ENCODE assay signal across 24 mouse cellular contexts in genomic region chr5:96386138-96386933, GRCm38 (mm10). TPM values are rescaled to one million over a fixed set of nuclear protein-coding genes. Genes with fewer than 3 reads are reported as not detected.
A peak's percentile ranks its signal among the peaks of the same experiment; 100 is the strongest.
DNase-seq lines count a peak whose midpoint lies in the region; ATAC-seq lines count a peak whose summit lies in the region.
"Had no signal": no experiment of that assay in that cellular context is flagged by ENCODE, and none has a peak within 500 bp of the region (broad histone marks: within the 10 kb centered on the region; RNA-seq: fewer than 3 reads in every experiment).

No protein-coding gene starts in this region.

- no peak overlapping the region for H3K4me2 ChIP-seq in forebrain, embryonic 13.5 days
- no peak overlapping the region; the same call in 1 of the 2 replicates for H3K4me2 ChIP-seq in hindbrain, embryonic 14.5 days (replicated peaks)
- 0 out of 2 replicates have a peak overlapping the region, but pooled peaks have one; percentile 5 for H3K4me2 ChIP-seq in midbrain, embryonic 16.5 days (ENCODE audit: low read length)
- H3K4me2 ChIP-seq: heart, embryonic 13.5 days; stomach, embryonic 15.5 days had no signal

- H3K4me3 ChIP-seq in forebrain, embryonic 13.5 days = no peak overlapping the region
- H3K4me3 ChIP-seq in hindbrain, embryonic 14.5 days (replicated peaks; ENCODE audit: low read length) = no peak overlapping the region
- H3K4me3 ChIP-seq in midbrain, embryonic 16.5 days (ENCODE audit: low read depth, low read length) = no peak overlapping the region
- H3K4me3 ChIP-seq: heart, embryonic 13.5 days; limb, embryonic 10.5 days; stomach, embryonic 15.5 days had no signal

- H3K4me1 ChIP-seq in forebrain, embryonic 13.5 days = peaks cover 12% of the 10 kb centered on the region
- peaks cover 9% of the 10 kb centered on the region; the same call in 1 of the 2 replicates for H3K4me1 ChIP-seq in hindbrain, embryonic 14.5 days (replicated peaks; ENCODE audit: control insufficient read depth, insufficient read depth, low read length)
- peaks cover 2% of the 10 kb centered on the region; the same call in 1 of the 2 replicates for H3K4me1 ChIP-seq in midbrain, embryonic 16.5 days (ENCODE audit: control insufficient read depth, insufficient read depth, low read length)
- H3K4me1 ChIP-seq: heart, embryonic 13.5 days; limb, embryonic 10.5 days; stomach, embryonic 15.5 days had no signal

- H3K9me3 ChIP-seq in forebrain, embryonic 13.5 days (replicated peaks) = no peaks in the 10 kb centered on the region
- no peaks in the 10 kb centered on the region for H3K9me3 ChIP-seq in hindbrain, embryonic 14.5 days (ENCODE audit: control insufficient read depth, low read length)
- H3K9me3 ChIP-seq in midbrain, embryonic 16.5 days (replicated peaks; ENCODE audit: control insufficient read depth, low read length, poor library complexity, severe bottlenecking) = no peaks in the 10 kb centered on the region
- H3K9me3 ChIP-seq: limb, embryonic 10.5 days; stomach, embryonic 15.5 days had no signal

- no peak overlapping the region for H3K27ac ChIP-seq in forebrain, embryonic 13.5 days
- H3K27ac ChIP-seq in hindbrain, embryonic 14.5 days = no peak overlapping the region
- no peak overlapping the region for H3K27ac ChIP-seq in midbrain, embryonic 16.5 days (ENCODE audit: low read length)
- H3K27ac ChIP-seq: heart, embryonic 13.5 days; limb, embryonic 10.5 days; stomach, embryonic 15.5 days had no signal

- peak; percentile 11 for DNase-seq in heart, adult 11 months
- DNase-seq in heart, adult 9 months (ENCODE audit: low spot score in 2 of 2) = no peak
- DNase-seq in hindbrain, embryonic 14.5 days (ENCODE audit: low spot score) = no peak
- DNase-seq in frontal cortex, postnatal 36 days (ENCODE audit: low spot score in 2 of 2) = no peak
- DNase-seq in adrenal gland, postnatal 4 days (ENCODE audit: low spot score in 2 of 2) = no peak
- DNase-seq: adrenal gland, postnatal 14 days; cerebellum, adult 9-10 months; gastrocnemius, postnatal 14 days; heart, adult 18-20 months; heart, postnatal 14 days; kidney, adult 11 months; kidney, postnatal 4 days; lung, postnatal 10 days; right cerebral cortex, adult 18-20 months; right cerebral cortex, postnatal 4 days; thymus, postnatal 36 days had no signal

- peaks cover 6% of the 10 kb centered on the region; the same call in 1 of the 2 replicates for H3K36me3 ChIP-seq in forebrain, embryonic 13.5 days (ENCODE audit: poor library complexity, severe bottlenecking)
- no peaks in the 10 kb centered on the region for H3K36me3 ChIP-seq in hindbrain, embryonic 14.5 days (replicated peaks; ENCODE audit: control insufficient read depth, insufficient read depth)
- no peaks in the 10 kb centered on the region for H3K36me3 ChIP-seq in midbrain, embryonic 16.5 days (ENCODE audit: control insufficient read depth, insufficient read depth, low read length)
- H3K36me3 ChIP-seq: limb, embryonic 10.5 days; stomach, embryonic 15.5 days had no signal

- 34% methylated on average over 15 of the region's 15 CpGs for WGBS in forebrain, embryonic 13.5 days
- WGBS in hindbrain, embryonic 14.5 days = 39% methylated on average over 15 of the region's 15 CpGs
- WGBS in midbrain, embryonic 16.5 days = 28% methylated on average over 15 of the region's 15 CpGs

- ATAC-seq in forebrain, embryonic 13.5 days = peak; percentile 59
- 0 out of 2 replicates have a peak, but pooled peaks have one; percentile 43 for ATAC-seq in hindbrain, embryonic 14.5 days (ENCODE audit: low FRiP score)
- peak; percentile 64 for ATAC-seq in midbrain, embryonic 16.5 days
- ATAC-seq in megakaryocyte, adult 5-6 weeks (ENCODE audit: poor library complexity, severe bottlenecking) = no peak
- ATAC-seq: CD4-positive, CD25-positive, alpha-beta regulatory T cell, adult 4 months had no signal

- H3K9ac ChIP-seq in forebrain, embryonic 13.5 days = no peak overlapping the region
- H3K9ac ChIP-seq in hindbrain, embryonic 14.5 days = no peak overlapping the region
- no peak overlapping the region for H3K9ac ChIP-seq in midbrain, embryonic 16.5 days (ENCODE audit: low read depth, low read length)
- H3K9ac ChIP-seq: heart, embryonic 13.5 days; stomach, embryonic 15.5 days had no signal

- H3K27me3 ChIP-seq in forebrain, embryonic 13.5 days = no peaks in the 10 kb centered on the region
- no peaks in the 10 kb centered on the region for H3K27me3 ChIP-seq in hindbrain, embryonic 14.5 days (ENCODE audit: control insufficient read depth, insufficient read depth, low read length)
- H3K27me3 ChIP-seq in midbrain, embryonic 16.5 days (ENCODE audit: control insufficient read depth, insufficient read depth, low read depth, low read length) = no peaks in the 10 kb centered on the region
- H3K27me3 ChIP-seq: heart, embryonic 13.5 days; stomach, embryonic 15.5 days had no signal

RNA-seq across cellular contexts. Expression of gene Fras1, which starts 12.6 kb away (rescaled TPM):
- 6.3 and 7.4 TPM in 2 replicates for polyA plus RNA-seq in forebrain, embryonic 13.5 days (2015; fragmentation: Nextera tagmentation; extraction: Ambion mirVana)
- polyA plus RNA-seq in hindbrain, embryonic 14.5 days (2014; fragmentation: Nextera tagmentation; extraction: Ambion mirVana) = 7.0 and 9.8 TPM in 2 replicates
- polyA plus RNA-seq in midbrain, embryonic 16.5 days (2015; fragmentation: Nextera tagmentation; extraction: Ambion mirVana) = 4.2 and 4.6 TPM in 2 replicates
- not detected in 2 replicates for total RNA-seq in megakaryocyte, adult 5-6 weeks (2015)
- not detected in 2 replicates for total RNA-seq in megakaryocyte, adult 5-6 weeks (2017)
- 10 to 100 TPM; 12.1 to 26.7 TPM for total RNA-seq in adrenal gland, postnatal 4 days (2021)
- total RNA-seq: megakaryocyte progenitor cell, adult 5-6 weeks had no signal
